Mouse (Mus musculus) kidney, postnatal 0 days (tissue): ENCODE data around the gene Thumpd2. TPM values are rescaled to one million over a fixed set of nuclear protein-coding genes. Genes with fewer than 3 reads are reported as not detected.

ENCODE experiments used
- ATAC-seq: fragments of 200-750 bp; cut with Nextera tagmentation; replicated peaks from 2 replicates; pipeline ENCODE4 v1.8.0; 2017; ENCODE audit warnings: low read depth, moderate number of reproducible peaks, moderate TSS enrichment, moderate library complexity; ENCODE audit not compliant: low FRiP score
- DNase-seq: peaks from one replicate; pipeline ENCODE4 v3.0.0-alpha.2; 2016; ENCODE audit warnings: low spot score
- H3K27ac ChIP-seq: fragments of 300-500 bp; sonication (generic); 2 replicates; pipeline ENCODE4 v1.5.1; 2014; ENCODE audit warnings: mild to moderate bottlenecking
- H3K27me3 ChIP-seq: fragments of 300-500 bp; sonication (generic); 2 replicates; pipeline ENCODE4 v1.6.1; 2014; ENCODE audit warnings: low read length, mixed read lengths; ENCODE audit not compliant: insufficient read depth
- H3K36me3 ChIP-seq: fragments of 300-500 bp; sonication (generic); 2 replicates; pipeline ENCODE4 v1.6.1; 2014; ENCODE audit warnings: low read length, mixed read lengths; ENCODE audit not compliant: insufficient read depth
- H3K4me1 ChIP-seq: fragments of 300-500 bp; sonication (generic); replicated peaks from 2 replicates; pipeline ENCODE4 v1.6.1; 2014; ENCODE audit warnings: antibody characterized with exemption, low read length, mixed read lengths; ENCODE audit not compliant: insufficient read depth
- H3K4me2 ChIP-seq: fragments of 300-500 bp; sonication (generic); 2 replicates; pipeline ENCODE4 v1.6.1; 2014; ENCODE audit warnings: mild to moderate bottlenecking, low read length, moderate library complexity, mixed read lengths
- H3K4me3 ChIP-seq: fragments of 300-500 bp; sonication (generic); replicated peaks from 2 replicates; pipeline ENCODE4 v1.5.1; 2014; ENCODE audit warnings: low read depth, low read length
- H3K9ac ChIP-seq: fragments of 300-500 bp; sonication (generic); 2 replicates; pipeline ENCODE4 v1.6.1; 2014; ENCODE audit warnings: low read depth, low read length
- H3K9me3 ChIP-seq: fragments of 300-500 bp; sonication (generic); replicated peaks from 2 replicates; pipeline ENCODE4 v1.6.1; 2016; ENCODE audit warnings: low read length, inconsistent platforms, mixed read lengths
- CTCF ChIP-seq: IDR thresholded peaks from 2 replicates; pipeline ENCODE4 v1.5.1; 2016; ENCODE audit warnings: antibody characterized with exemption, low read depth, mild to moderate bottlenecking, moderate library complexity
- WGBS: fragments of 180-500 bp; shearing (Covaris S2); extraction: QIAGEN DNeasy Blood & Tissue Kit; methylation state at CpG from one replicate; pipeline ENCODE4 v1.1.7; 2014; 5-methylcytosine and 5-hydroxymethylcytosine counted together
- polyA plus RNA-seq: library from polyadenylated mRNA; unstranded; fragments of >200 nt; fragmentation: Nextera tagmentation; extraction: Ambion mirVana; gene quantifications from 2 replicates; pipeline ENCODE4 v1.2.1, GENCODE M21; 2015

The Thumpd2 gene
- polyA plus RNA-seq, 1 experiment from 2014 or later = 15.0 TPM

GRCm38 (mm10) chr17:81055522-81055921, 9.4 kb downstream of the Thumpd2 start:
- Histone ChIP-seq H3K9me3 (no peaks in the 10 kb centered on the region), H3K4me1 (no peaks in the 10 kb centered on the region), H3K27me3 (no peaks in the 10 kb centered on the region), H3K9ac (no peak overlapping the region), H3K4me3 (no peak overlapping the region), H3K27ac (no peak overlapping the region), H3K4me2 (no peak overlapping the region), H3K36me3 (0 out of 2 replicates have a peak, but pooled peaks cover 22% of the 10 kb centered on the region)
- WGBS = 80% methylated on average over 5 of the region's 5 CpGs
- no peak for TF ChIP-seq CTCF
- ATAC-seq (no peak), DNase-seq (no peak)

DNA sequence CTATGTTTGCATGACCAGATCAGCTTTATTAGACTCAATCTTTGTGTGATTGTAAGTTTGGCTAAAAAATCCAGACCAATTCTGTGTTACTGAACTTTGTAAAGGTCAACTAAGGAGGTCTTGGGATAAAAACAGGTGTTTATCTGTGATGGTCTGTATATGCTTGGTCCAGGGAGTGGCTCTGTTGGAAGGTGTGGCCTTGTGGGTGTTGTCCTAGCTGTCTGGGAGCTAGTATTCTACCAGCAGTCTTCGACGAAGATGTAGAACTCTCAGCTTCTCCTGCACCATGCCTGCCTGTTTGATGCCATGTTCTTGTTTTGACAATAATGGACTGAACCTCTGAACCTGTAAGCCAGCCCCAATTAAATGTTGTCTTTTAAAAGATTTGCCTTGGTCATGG, 11.6 kb downstream of the Thumpd2 start:
- 93% methylated on average over 2 of the region's 2 CpGs for WGBS
- ATAC-seq (no peak), DNase-seq (no peak)
- Histone ChIP-seq H3K4me3 (no peak overlapping the region), H3K27ac (no peak overlapping the region), H3K9me3 (no peaks in the 10 kb centered on the region), H3K4me2 (no peak overlapping the region), H3K9ac (no peak overlapping the region), H3K36me3 (0 out of 2 replicates have a peak, but pooled peaks cover 27% of the 10 kb centered on the region), H3K27me3 (no peaks in the 10 kb centered on the region), H3K4me1 (no peaks in the 10 kb centered on the region)
- no peak for TF ChIP-seq CTCF

GRCm38 (mm10) chr17:81047930-81048564, 16.8 kb downstream of the Thumpd2 start:
- Histone ChIP-seq H3K27me3 (no peaks in the 10 kb centered on the region), H3K36me3 (0 out of 2 replicates have a peak, but pooled peaks cover 24% of the 10 kb centered on the region), H3K9ac (no peak overlapping the region), H3K4me1 (no peaks in the 10 kb centered on the region), H3K4me3 (no peak overlapping the region), H3K9me3 (no peaks in the 10 kb centered on the region), H3K27ac (no peak overlapping the region), H3K4me2 (no peak overlapping the region)
- DNase-seq = no peak
- no peak for ATAC-seq
- WGBS = 75% methylated on average over 7 of the region's 7 CpGs
- no peak for TF ChIP-seq CTCF

DNA sequence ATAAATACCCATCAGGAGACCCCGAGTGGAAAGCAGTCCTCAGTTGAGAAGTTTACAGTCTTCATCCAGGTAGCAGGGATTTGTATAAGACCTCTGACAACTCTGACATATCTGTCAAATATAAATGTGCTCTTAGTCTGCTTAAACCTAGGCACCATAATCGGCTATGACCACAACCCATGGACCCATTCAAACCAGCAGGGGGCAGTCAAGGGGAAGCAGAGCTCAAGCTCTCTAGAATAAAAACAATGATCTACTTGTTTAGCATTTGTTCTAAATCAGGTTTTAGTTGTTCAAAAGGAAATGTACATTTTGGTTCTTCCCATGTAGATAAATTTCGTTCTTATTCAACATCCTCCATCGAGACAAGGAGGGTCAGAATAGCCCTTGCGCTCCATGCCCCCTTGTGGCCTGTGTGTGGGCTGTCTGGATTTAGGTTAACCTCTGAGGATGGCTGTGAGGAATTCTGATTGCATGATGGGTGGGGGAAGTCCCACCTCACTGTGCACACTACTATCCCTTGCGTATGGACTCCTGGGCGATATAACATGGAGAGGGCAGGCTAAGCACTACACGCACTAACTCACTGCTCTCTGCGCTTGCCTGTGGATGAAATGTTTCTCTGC, 19.2 kb downstream of the Thumpd2 start:
- H3K9ac ChIP-seq = no peak overlapping the region
- H3K4me2 ChIP-seq = no peak overlapping the region
- H3K27ac ChIP-seq = no peak overlapping the region
- peaks cover 22% of the 10 kb centered on the region; the same call in 1 of the 2 replicates for H3K36me3 ChIP-seq
- ATAC-seq (no peak), DNase-seq (no peak)
- H3K27me3 ChIP-seq = no peaks in the 10 kb centered on the region
- H3K4me3 ChIP-seq = no peak overlapping the region
- WGBS = 90% methylated on average over 9 of the region's 9 CpGs
- no peaks in the 10 kb centered on the region for H3K9me3 ChIP-seq
- H3K4me1 ChIP-seq = no peaks in the 10 kb centered on the region
- peak; percentile 62 for TF ChIP-seq CTCF

DNA sequence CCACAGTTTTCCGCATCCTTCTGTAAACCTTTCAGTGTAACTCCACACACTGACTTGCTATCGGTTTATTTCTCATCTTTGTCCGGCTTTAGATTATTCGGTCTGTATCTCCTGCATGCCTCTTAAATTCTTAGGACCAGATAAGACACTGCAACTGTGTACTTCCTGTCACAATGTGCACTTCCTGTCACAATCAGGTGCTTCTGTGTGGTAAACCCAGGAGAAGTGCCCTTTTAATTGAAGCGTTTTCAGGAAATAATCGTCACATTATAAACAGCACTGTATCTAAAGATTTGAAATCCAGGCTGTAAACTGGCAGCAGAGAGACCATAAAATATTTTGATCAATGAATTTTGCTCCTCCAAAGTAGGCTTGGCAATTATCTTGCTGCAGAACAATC, 19.8 kb downstream of the Thumpd2 start:
- H3K4me1 ChIP-seq = no peaks in the 10 kb centered on the region
- DNase-seq = no peak
- H3K9ac ChIP-seq = no peak overlapping the region
- no peak for TF ChIP-seq CTCF
- H3K4me2 ChIP-seq = no peak overlapping the region
- ATAC-seq = no peak
- WGBS = 97% methylated on average over 6 of the region's 6 CpGs
- no peaks in the 10 kb centered on the region for H3K9me3 ChIP-seq
- H3K4me3 ChIP-seq = no peak overlapping the region
- H3K36me3 ChIP-seq = peaks cover 18% of the 10 kb centered on the region; the same call in 1 of the 2 replicates
- H3K27me3 ChIP-seq = no peaks in the 10 kb centered on the region
- H3K27ac ChIP-seq = no peak overlapping the region

- ATAC-seq (no peak), DNase-seq (no peak)
- Histone ChIP-seq H3K27ac (no peak overlapping the region), H3K9me3 (no peaks in the 10 kb centered on the region), H3K4me1 (no peaks in the 10 kb centered on the region), H3K4me2 (no peak overlapping the region), H3K36me3 (peaks cover 16% of the 10 kb centered on the region; the same call in 1 of the 2 replicates), H3K9ac (no peak overlapping the region), H3K4me3 (no peak overlapping the region), H3K27me3 (no peaks in the 10 kb centered on the region)
- WGBS = 88% methylated on average over 3 of the region's 3 CpGs
- TF ChIP-seq CTCF = no peak
These were observed 20.5 kb downstream of the Thumpd2 start for GRCm38 (mm10) chr17:81044356-81044755.
